Mouse (Mus musculus): ENCODE measurements around the gene Hoxa9. TPM values are rescaled to one million over a fixed set of nuclear protein-coding genes. Genes with fewer than 3 reads are reported as not detected.
A peak's percentile ranks its signal among the peaks of the same experiment; 100 is the strongest.

The Hoxa9 gene
- polyA plus RNA-seq, 1 experiment from 2014 or later, result not detected

- 3% methylated on average over 5 of the region's 5 CpGs for WGBS
- peak; percentile 3 for DNase-seq
Measured at GRCm38 (mm10) chr6:52264106-52264790, 33.4 kb upstream of the Hoxa9 start.

GRCm38 (mm10) chr6:52263321-52263585 is 32.4 kb upstream of the Hoxa9 start:
- ATAC-seq (ENCODE audit: low FRiP score, low TSS enrichment) (no peak), DNase-seq (peak; percentile 24)
- Histone ChIP-seq H3K36me3 (ENCODE audit: control insufficient read depth, insufficient read depth, low read length) (no peaks in the 10 kb centered on the region), H3K4me3 (replicated peaks; ENCODE audit: low read depth, low read length) (no peak overlapping the region), H3K27me3 (ENCODE audit: control insufficient read depth, insufficient read depth, low read length) (peaks cover 93% of the 10 kb centered on the region), H3K4me2 (ENCODE audit: low read length) (no peak overlapping the region), H3K4me1 (ENCODE audit: control insufficient read depth, insufficient read depth, low read length) (no peaks in the 10 kb centered on the region), H3K9me3 (ENCODE audit: control insufficient read depth, low read length) (no peaks in the 10 kb centered on the region), H3K9ac (replicated peaks; ENCODE audit: low read length) (no peak overlapping the region), H3K27ac (replicated peaks; ENCODE audit: low read depth, low read length) (no peak overlapping the region)
- WGBS, result 1% methylated on average over 6 of the region's 6 CpGs

More at GRCm38 (mm10) chr6:52264106-52264790, 33.4 kb upstream of the Hoxa9 start:
- Histone ChIP-seq H3K4me1 (ENCODE audit: control insufficient read depth, insufficient read depth, low read length) (no peaks in the 10 kb centered on the region), H3K36me3 (ENCODE audit: control insufficient read depth, insufficient read depth, low read length) (no peaks in the 10 kb centered on the region), H3K27ac (replicated peaks; ENCODE audit: low read depth, low read length) (no peak overlapping the region), H3K9ac (replicated peaks; ENCODE audit: low read length) (no peak overlapping the region), H3K4me2 (ENCODE audit: low read length) (no peak overlapping the region), H3K4me3 (replicated peaks; ENCODE audit: low read depth, low read length) (no peak overlapping the region), H3K9me3 (ENCODE audit: control insufficient read depth, low read length) (no peaks in the 10 kb centered on the region), H3K27me3 (ENCODE audit: control insufficient read depth, insufficient read depth, low read length) (peaks cover 93% of the 10 kb centered on the region)
- ATAC-seq (ENCODE audit: low FRiP score, low TSS enrichment), result no peak

- no peaks in the 10 kb centered on the region for H3K9me3 ChIP-seq (ENCODE audit: control insufficient read depth, low read length)
- no peak for ATAC-seq (ENCODE audit: low FRiP score, low TSS enrichment)
- H3K4me1 ChIP-seq (ENCODE audit: control insufficient read depth, insufficient read depth, low read length), result no peaks in the 10 kb centered on the region
- peaks cover 92% of the 10 kb centered on the region for H3K27me3 ChIP-seq (ENCODE audit: control insufficient read depth, insufficient read depth, low read length)
- no peak overlapping the region for H3K27ac ChIP-seq (replicated peaks; ENCODE audit: low read depth, low read length)
- H3K4me3 ChIP-seq (replicated peaks; ENCODE audit: low read depth, low read length), result no peak overlapping the region
- H3K9ac ChIP-seq (replicated peaks; ENCODE audit: low read length), result no peak overlapping the region
- H3K4me2 ChIP-seq (ENCODE audit: low read length), result no peak overlapping the region
- peak; percentile 25 for DNase-seq
- no peaks in the 10 kb centered on the region for H3K36me3 ChIP-seq (ENCODE audit: control insufficient read depth, insufficient read depth, low read length)
- 2% methylated on average over 24 of the region's 24 CpGs for WGBS
Measured at GRCm38 (mm10) chr6:52262463-52263320, 31.8 kb upstream of the Hoxa9 start.

- H3K4me3 ChIP-seq (replicated peaks; ENCODE audit: low read depth, low read length), result no peak overlapping the region
- peak; percentile 42 for DNase-seq
Measured at GRCm38 (mm10) chr6:52261751-52262462, 31.0 kb upstream of the Hoxa9 start.

GRCm38 (mm10) chr6:52260654-52261575 is 30.0 kb upstream of the Hoxa9 start, which contains the start of gene Hoxa13:
Gene Hoxa13 (minus strand): TSS chr6:52260880.
- no peak for DNase-seq
- WGBS, result under 1% methylated on average over 55 of the region's 72 CpGs
- H3K4me2 ChIP-seq (ENCODE audit: low read length), result peak within 1 kb of the TSS; percentile 36
- 0 out of 2 replicates have a peak within 1 kb of the TSS, but pooled peaks have one; percentile 12 for H3K4me3 ChIP-seq (replicated peaks; ENCODE audit: low read depth, low read length)
- no peak within 1 kb of the TSS for H3K9ac ChIP-seq (replicated peaks; ENCODE audit: low read length)
- H3K4me1 ChIP-seq (ENCODE audit: control insufficient read depth, insufficient read depth, low read length), result no peaks in the 10 kb centered on the region
- H3K9me3 ChIP-seq (ENCODE audit: control insufficient read depth, low read length), result no peaks in the 10 kb centered on the region
- H3K36me3 ChIP-seq (ENCODE audit: control insufficient read depth, insufficient read depth, low read length), result no peaks in the 10 kb centered on the region
- no peak within 1 kb of the TSS for H3K27ac ChIP-seq (replicated peaks; ENCODE audit: low read depth, low read length)
- H3K27me3 ChIP-seq (ENCODE audit: control insufficient read depth, insufficient read depth, low read length), result peaks cover 92% of the 10 kb centered on the region
- no peak; the same call in 1 of the 2 replicates for ATAC-seq (ENCODE audit: low FRiP score, low TSS enrichment)

More at GRCm38 (mm10) chr6:52261751-52262462, 31.0 kb upstream of the Hoxa9 start:
- H3K9me3 ChIP-seq (ENCODE audit: control insufficient read depth, low read length), result no peaks in the 10 kb centered on the region
- no peaks in the 10 kb centered on the region for H3K4me1 ChIP-seq (ENCODE audit: control insufficient read depth, insufficient read depth, low read length)
- no peak for ATAC-seq (ENCODE audit: low FRiP score, low TSS enrichment)
- no peaks in the 10 kb centered on the region for H3K36me3 ChIP-seq (ENCODE audit: control insufficient read depth, insufficient read depth, low read length)
- no peak overlapping the region for H3K9ac ChIP-seq (replicated peaks; ENCODE audit: low read length)
- WGBS, result 2% methylated on average over 9 of the region's 9 CpGs
- H3K27ac ChIP-seq (replicated peaks; ENCODE audit: low read depth, low read length), result no peak overlapping the region
- peaks cover 93% of the 10 kb centered on the region for H3K27me3 ChIP-seq (ENCODE audit: control insufficient read depth, insufficient read depth, low read length)
- H3K4me2 ChIP-seq (ENCODE audit: low read length), result no peak overlapping the region

GRCm38 (mm10) chr6:52259811-52260261 is 28.9 kb upstream of the Hoxa9 start:
- DNase-seq, result no peak
- peaks cover 91% of the 10 kb centered on the region for H3K27me3 ChIP-seq (ENCODE audit: control insufficient read depth, insufficient read depth, low read length)
- peak overlapping the region; percentile 36; the same call in 1 of the 2 replicates for H3K4me2 ChIP-seq (ENCODE audit: low read length)
- no peak overlapping the region for H3K9ac ChIP-seq (replicated peaks; ENCODE audit: low read length)
- no peak for ATAC-seq (ENCODE audit: low FRiP score, low TSS enrichment)
- H3K9me3 ChIP-seq (ENCODE audit: control insufficient read depth, low read length), result no peaks in the 10 kb centered on the region
- WGBS, result under 1% methylated on average over 39 of the region's 39 CpGs
- H3K36me3 ChIP-seq (ENCODE audit: control insufficient read depth, insufficient read depth, low read length), result no peaks in the 10 kb centered on the region
- H3K4me1 ChIP-seq (ENCODE audit: control insufficient read depth, insufficient read depth, low read length), result no peaks in the 10 kb centered on the region
- 0 out of 2 replicates have a peak overlapping the region, but pooled peaks have one; percentile 12 for H3K4me3 ChIP-seq (replicated peaks; ENCODE audit: low read depth, low read length)
- no peak overlapping the region for H3K27ac ChIP-seq (replicated peaks; ENCODE audit: low read depth, low read length)

GRCm38 (mm10) chr6:52259081-52259790 is 28.3 kb upstream of the Hoxa9 start:
- DNase-seq (no peak), ATAC-seq (ENCODE audit: low FRiP score, low TSS enrichment) (no peak)
- H3K27me3 ChIP-seq (ENCODE audit: control insufficient read depth, insufficient read depth, low read length), result peaks cover 89% of the 10 kb centered on the region
- H3K4me3 ChIP-seq (replicated peaks; ENCODE audit: low read depth, low read length), result no peak overlapping the region
- 1% methylated on average over 25 of the region's 25 CpGs for WGBS
- H3K4me2 ChIP-seq (ENCODE audit: low read length), result no peak overlapping the region
- no peak overlapping the region for H3K9ac ChIP-seq (replicated peaks; ENCODE audit: low read length)
- H3K4me1 ChIP-seq (ENCODE audit: control insufficient read depth, insufficient read depth, low read length), result no peaks in the 10 kb centered on the region
- no peaks in the 10 kb centered on the region for H3K36me3 ChIP-seq (ENCODE audit: control insufficient read depth, insufficient read depth, low read length)
- no peaks in the 10 kb centered on the region for H3K9me3 ChIP-seq (ENCODE audit: control insufficient read depth, low read length)
- no peak overlapping the region for H3K27ac ChIP-seq (replicated peaks; ENCODE audit: low read depth, low read length)
